In the genomic region with DNA sequence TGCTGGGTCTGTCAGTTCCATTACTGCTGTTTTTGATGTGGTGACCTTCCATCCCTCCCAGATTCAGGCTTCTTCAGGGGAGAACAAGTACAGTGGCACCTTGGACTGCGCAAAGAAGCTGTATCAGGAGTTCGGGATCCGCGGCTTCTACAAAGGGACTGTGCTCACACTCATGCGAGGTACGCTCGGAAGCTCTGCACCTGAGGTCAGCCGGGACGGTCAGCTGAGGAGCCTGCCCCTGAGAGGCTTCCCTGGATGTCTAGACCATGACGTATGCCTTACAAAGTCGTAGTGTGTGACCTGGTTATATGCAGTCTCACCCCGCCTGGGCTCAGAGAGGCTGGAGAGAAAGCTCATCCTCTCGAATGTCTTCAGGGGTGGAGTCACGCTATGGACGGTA, we compare ENCODE assay signal across 32 mouse cellular contexts.
"Had no signal": no experiment of that assay in that cellular context is flagged by ENCODE, and none has a peak within 500 bp of the region (broad histone marks: within the 10 kb centered on the region; RNA-seq: fewer than 3 reads in every experiment).

No protein-coding gene starts in this region.

- H3K27me3 ChIP-seq: heart, embryonic 12.5 days; heart, embryonic 13.5 days; heart, embryonic 15.5 days; hindbrain, embryonic 12.5 days; hindbrain, embryonic 13.5 days; hindbrain, embryonic 15.5 days; intestine, embryonic 15.5 days had no signal

- H3K9me3 ChIP-seq: heart, embryonic 12.5 days; heart, embryonic 13.5 days; heart, embryonic 15.5 days; hindbrain, embryonic 10.5 days; hindbrain, embryonic 12.5 days; hindbrain, embryonic 13.5 days; hindbrain, embryonic 15.5 days; intestine, embryonic 15.5 days had no signal

- ATAC-seq: hindbrain, embryonic 16.5 days; hindbrain, postnatal 0 days; inflammation-experienced regulatory T-cells, adult 6 months; intestine, embryonic 15.5 days; intestine, embryonic 16.5 days; intestine, postnatal 0 days had no signal

- H3K9ac ChIP-seq: heart, embryonic 12.5 days; heart, embryonic 13.5 days; heart, embryonic 15.5 days; hindbrain, embryonic 12.5 days; hindbrain, embryonic 13.5 days; hindbrain, embryonic 14.5 days; hindbrain, embryonic 15.5 days; intestine, embryonic 15.5 days had no signal

- H3K4me1 ChIP-seq: hindbrain, embryonic 10.5 days; hindbrain, embryonic 12.5 days; hindbrain, embryonic 13.5 days; hindbrain, embryonic 15.5 days had no signal

- H3K4me2 ChIP-seq: heart, embryonic 11.5 days; heart, embryonic 12.5 days; heart, embryonic 13.5 days; heart, embryonic 15.5 days; hindbrain, embryonic 12.5 days; hindbrain, embryonic 13.5 days; hindbrain, embryonic 14.5 days; hindbrain, embryonic 15.5 days; intestine, embryonic 15.5 days had no signal

- H3K36me3 ChIP-seq: intestine, embryonic 15.5 days had no signal

- DNase-seq: heart, postnatal 14 days; heart, postnatal 36 days; kidney, adult 11 months; kidney, adult 18-20 months; kidney, adult 2 months; kidney, adult 8-10 months; kidney, adult 9 months; kidney, postnatal 10 days; kidney, postnatal 14 days; kidney, postnatal 25 days; kidney, postnatal 36 days; kidney, postnatal 4 days; layer of hippocampus, adult 9-11 months; layer of hippocampus, postnatal 36 days had no signal

- H3K4me3 ChIP-seq: heart, embryonic 12.5 days; heart, embryonic 13.5 days; heart, embryonic 15.5 days; hindbrain, embryonic 10.5 days; hindbrain, embryonic 12.5 days; hindbrain, embryonic 13.5 days; hindbrain, embryonic 15.5 days; intestine, embryonic 15.5 days; layer of hippocampus, adult 2 months; left cerebral cortex, adult 2 months had no signal

- H3K27ac ChIP-seq: heart, embryonic 13.5 days; heart, embryonic 15.5 days; hindbrain, embryonic 10.5 days; hindbrain, embryonic 12.5 days; hindbrain, embryonic 13.5 days; hindbrain, embryonic 14.5 days; hindbrain, embryonic 15.5 days; hindbrain, postnatal 0 days; intestine, embryonic 15.5 days; kidney, postnatal 0 days; layer of hippocampus, adult 2 months; left cerebral cortex, adult 2 months had no signal
